Mouse (Mus musculus) C2C12 (cell line): ENCODE results near the gene Sertad1. TPM values are rescaled to one million over a fixed set of nuclear protein-coding genes. Genes with fewer than 3 reads are reported as not detected.

Experiments used
- H3K27me3 ChIP-seq: one replicate; pipeline ENCODE4 v1.6.1; 2011; ENCODE audit not compliant: control insufficient read depth, insufficient read depth, insufficient read length
- H3K36me3 ChIP-seq: one replicate; pipeline ENCODE4 v1.6.1; 2011; ENCODE audit not compliant: control insufficient read depth, insufficient read depth
- H3K4me3 ChIP-seq: one replicate; pipeline ENCODE4 v1.5.1; 2011; ENCODE audit warnings: mild to moderate bottlenecking, control low read depth; ENCODE audit not compliant: poor library complexity, insufficient read depth, severe bottlenecking
- H3K79me2 ChIP-seq: one replicate; pipeline ENCODE4 v1.6.1; 2011; ENCODE audit not compliant: control insufficient read depth, insufficient read depth
- H3K79me3 ChIP-seq: one replicate; pipeline ENCODE4 v1.6.1; 2011; ENCODE audit warnings: low read depth, control low read depth
- H3ac ChIP-seq: one replicate; pipeline ENCODE3; 2011; ENCODE audit warnings: low read depth; ENCODE audit not compliant: control insufficient read depth, insufficient read length
- CEBPB ChIP-seq: IDR thresholded peaks from one replicate; pipeline ENCODE4 v1.6.1; 2011; ENCODE audit warnings: low read depth, mild to moderate bottlenecking, control low read depth, moderate library complexity
- CTCF ChIP-seq: IDR thresholded peaks from one replicate; pipeline ENCODE4 v1.5.1; 2011; ENCODE audit not compliant: control insufficient read depth, insufficient read depth, insufficient read length
- FOSL1 ChIP-seq: IDR thresholded peaks from one replicate; pipeline ENCODE4 v1.8.0; 2011; ENCODE audit warnings: mild to moderate bottlenecking, low read length; ENCODE audit not compliant: poor library complexity, insufficient read depth, severe bottlenecking
- MAX ChIP-seq: IDR thresholded peaks from one replicate; pipeline ENCODE4 v1.6.1; 2011; ENCODE audit warnings: mild to moderate bottlenecking, control low read depth
- MYOD1 ChIP-seq: IDR thresholded peaks from one replicate; pipeline ENCODE4 v1.6.1; 2011; ENCODE audit warnings: low read depth; ENCODE audit not compliant: control insufficient read depth, insufficient read length
- MYOG ChIP-seq: IDR thresholded peaks from one replicate; pipeline ENCODE4 v1.6.1; 2011; ENCODE audit not compliant: control insufficient read depth, insufficient read length; ENCODE audit errors: extremely low read depth
- USF1 ChIP-seq: IDR thresholded peaks from one replicate; pipeline ENCODE4 v1.6.1; 2011; ENCODE audit warnings: low read depth, mild to moderate bottlenecking, control low read depth, moderate library complexity
- polyA plus RNA-seq: library from polyadenylated mRNA; unstranded; fragments of >200 nt; fragmentation: generic; extraction: Trizol; gene quantifications from one replicate; pipeline ENCODE4 v1.2.1, GENCODE M21; 2012; ENCODE audit warnings: missing spikeins

Gene Sertad1
- polyA plus RNA-seq, 1 experiment, result 87.3 TPM

DNA sequence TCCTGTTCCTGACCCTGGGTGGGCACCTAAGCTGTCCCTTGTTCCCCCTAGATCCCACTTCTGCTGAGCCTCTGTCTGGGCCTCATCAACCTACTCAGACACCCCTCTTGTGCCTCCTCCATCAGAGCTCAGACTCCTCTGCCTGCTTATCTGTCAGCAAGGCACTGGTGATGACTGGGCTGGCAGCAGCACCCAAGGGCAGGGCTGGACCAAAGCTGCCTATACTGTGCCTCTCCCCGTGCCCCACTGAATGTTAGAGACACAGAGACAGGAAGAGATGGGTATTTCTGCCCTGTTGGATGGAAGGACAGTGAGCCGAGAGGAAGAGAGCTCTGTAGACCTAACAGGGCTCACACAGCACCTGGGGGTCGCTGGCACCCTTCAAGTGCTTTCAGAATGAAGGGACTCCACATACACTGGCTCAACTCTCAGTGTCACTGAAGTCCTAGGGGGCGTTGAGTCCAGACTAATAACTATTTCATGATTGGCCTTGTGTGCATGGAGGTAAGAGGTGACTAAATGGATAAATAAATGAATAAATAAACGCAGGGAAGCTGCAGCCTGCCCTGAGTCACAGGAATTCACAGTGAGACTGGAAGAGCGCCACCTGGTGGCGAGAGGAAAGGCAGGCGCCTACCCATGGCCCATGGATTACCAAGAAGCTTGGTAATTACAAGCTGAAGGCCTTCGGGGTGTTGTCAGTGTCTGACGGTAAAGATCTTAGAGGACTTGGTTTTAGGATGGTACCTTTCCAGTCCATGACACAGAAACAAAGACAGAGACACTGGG, 39.5 kb downstream of the Sertad1 start:
- Histone ChIP-seq H3K79me2 (no peaks in the 10 kb centered on the region), H3K79me3 (no peaks in the 10 kb centered on the region), H3K4me3 (no peak overlapping the region), H3K27me3 (no peaks in the 10 kb centered on the region), H3K36me3 (no peaks in the 10 kb centered on the region), H3ac (no peak overlapping the region)
- TF ChIP-seq CTCF (peak; percentile 63), FOSL1 (no peak), USF1 (no peak)

- Histone ChIP-seq H3K36me3 (no peaks in the 10 kb centered on the region), H3K27me3 (no peaks in the 10 kb centered on the region), H3K4me3 (no peak overlapping the region), H3K79me3 (no peaks in the 10 kb centered on the region), H3ac (no peak overlapping the region), H3K79me2 (no peaks in the 10 kb centered on the region)
- TF ChIP-seq CTCF, result no peak
- TF ChIP-seq USF1, result no peak
- TF ChIP-seq FOSL1, result no peak
- no peak for TF ChIP-seq CEBPB
- TF ChIP-seq MAX, result no peak
- TF ChIP-seq MYOG, result no peak
- TF ChIP-seq MYOD1, result no peak
These were observed 42.4 kb downstream of the Sertad1 start for GRCm38 (mm10) chr7:27529070-27529469.

DNA sequence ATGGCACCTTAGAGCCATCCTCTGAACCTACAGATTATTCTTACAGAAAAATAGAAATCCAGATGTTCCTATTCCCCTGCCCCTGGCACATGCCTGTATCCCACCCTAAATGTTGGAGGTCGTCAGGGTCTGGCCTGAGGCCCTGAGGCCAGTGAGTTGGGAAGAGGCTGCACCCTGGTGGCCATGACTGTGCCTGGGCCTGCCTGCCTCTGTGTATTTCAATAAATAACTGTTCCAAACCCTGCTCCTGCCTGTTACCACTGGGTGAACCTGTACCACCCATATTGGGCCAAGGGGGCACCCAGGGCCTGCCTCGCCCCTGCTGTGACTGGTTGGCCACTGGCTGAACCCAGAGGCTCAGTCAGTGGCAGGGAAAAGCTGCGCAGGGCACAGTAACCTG, 44.2 kb downstream of the Sertad1 start:
- Histone ChIP-seq H3K36me3 (no peaks in the 10 kb centered on the region), H3K79me2 (no peaks in the 10 kb centered on the region), H3K79me3 (no peaks in the 10 kb centered on the region), H3K27me3 (no peaks in the 10 kb centered on the region), H3K4me3 (no peak overlapping the region), H3ac (no peak overlapping the region)
- no peak for TF ChIP-seq CEBPB
- no peak for TF ChIP-seq MYOD1
- TF ChIP-seq FOSL1, result no peak
- TF ChIP-seq USF1, result no peak
- TF ChIP-seq MYOG, result no peak
- TF ChIP-seq CTCF, result no peak
- TF ChIP-seq MAX, result no peak

GRCm38 (mm10) chr7:27531707-27532106, 45.0 kb downstream of the Sertad1 start:
- H3K79me3 ChIP-seq, result no peaks in the 10 kb centered on the region
- H3K27me3 ChIP-seq, result no peaks in the 10 kb centered on the region
- H3ac ChIP-seq, result no peak overlapping the region
- H3K79me2 ChIP-seq, result no peaks in the 10 kb centered on the region
- TF ChIP-seq MAX (no peak), MYOD1 (no peak), CEBPB (no peak), MYOG (no peak), FOSL1 (no peak), USF1 (no peak), CTCF (no peak)
- H3K36me3 ChIP-seq, result no peaks in the 10 kb centered on the region
- no peak overlapping the region for H3K4me3 ChIP-seq

GRCm38 (mm10) chr7:27532480-27533050, 45.9 kb downstream of the Sertad1 start:
- Histone ChIP-seq H3K79me3 (no peaks in the 10 kb centered on the region), H3K36me3 (no peaks in the 10 kb centered on the region), H3K27me3 (no peaks in the 10 kb centered on the region), H3ac (no peak overlapping the region), H3K79me2 (no peaks in the 10 kb centered on the region), H3K4me3 (no peak overlapping the region)
- no peak for TF ChIP-seq CEBPB
- TF ChIP-seq FOSL1, result no peak
- TF ChIP-seq USF1, result no peak
- TF ChIP-seq CTCF, result no peak
- TF ChIP-seq MAX, result no peak
- TF ChIP-seq MYOG, result no peak
- TF ChIP-seq MYOD1, result no peak

- Histone ChIP-seq H3K79me2 (no peaks in the 10 kb centered on the region), H3K27me3 (no peaks in the 10 kb centered on the region), H3K4me3 (no peak overlapping the region), H3K79me3 (no peaks in the 10 kb centered on the region), H3K36me3 (no peaks in the 10 kb centered on the region), H3ac (no peak overlapping the region)
- TF ChIP-seq CEBPB (no peak), MYOD1 (no peak), CTCF (no peak), USF1 (no peak)
These were observed 48.7 kb downstream of the Sertad1 start for GRCm38 (mm10) chr7:27535386-27535785.
